Mouse (Mus musculus): ENCODE data around the gene Plekhg2.

DNA sequence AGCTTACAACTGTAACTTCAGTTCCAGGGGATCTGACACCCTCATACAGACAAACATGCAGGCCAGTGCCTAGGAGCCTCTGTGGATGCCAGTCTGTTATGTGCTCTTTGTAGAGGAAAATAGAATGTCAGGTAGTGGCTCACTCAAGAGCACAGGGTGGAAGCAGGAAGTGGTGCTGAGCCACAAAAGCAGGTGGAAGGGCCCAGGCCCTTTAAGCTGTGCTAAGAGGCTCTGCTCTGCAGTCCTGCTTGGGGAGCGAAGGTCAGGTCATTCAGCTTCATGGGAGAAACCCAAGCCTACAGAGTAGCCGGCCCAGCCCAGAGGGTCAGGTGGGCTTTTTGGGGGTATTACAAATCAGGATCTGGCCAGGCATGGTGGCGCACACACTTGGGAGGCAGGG, 17.2 kb downstream of the Plekhg2 start:
- no peak for TF ChIP-seq POLR2A (IDR thresholded peaks at IDR 0.05; ENCODE audit: borderline replicate concordance, insufficient read depth, low read length)
- no peak for TF ChIP-seq CTCF (IDR thresholded peaks at IDR 0.05; ENCODE audit: borderline replicate concordance, insufficient read depth, low read depth, low read length)

Data from cerebellum, adult 2 months (tissue).